Mouse (Mus musculus) embryonic facial prominence, embryonic 14.5 days (tissue): ENCODE results near the gene Trim39. TPM values are rescaled to one million over a fixed set of nuclear protein-coding genes. Genes with fewer than 3 reads are reported as not detected.
A peak's percentile ranks its signal among the peaks of the same experiment; 100 is the strongest.

Experiments used
- ATAC-seq: fragments of 200-750 bp; cut with Nextera tagmentation; 2 replicates; pipeline ENCODE4 v1.8.0; 2017; ENCODE audit warnings: low read depth, moderate number of reproducible peaks, moderate TSS enrichment
- DNase-seq: peaks from one replicate; pipeline ENCODE4 v3.0.0-alpha.2; 2015; ENCODE audit warnings: low spot score
- H3K27ac ChIP-seq: fragments of 300-500 bp; sonication (generic); replicated peaks from 2 replicates; pipeline ENCODE4 v1.5.1; 2014; ENCODE audit warnings: low read depth, mild to moderate bottlenecking, low read length, moderate library complexity
- H3K27me3 ChIP-seq: fragments of 300-500 bp; sonication (generic); replicated peaks from 2 replicates; pipeline ENCODE4 v1.6.1; 2014; ENCODE audit warnings: low read length; ENCODE audit not compliant: control insufficient read depth, insufficient read depth
- H3K36me3 ChIP-seq: fragments of 300-500 bp; sonication (generic); 2 replicates; pipeline ENCODE4 v1.6.1; 2014; ENCODE audit warnings: low read length, mixed read lengths; ENCODE audit not compliant: control insufficient read depth, insufficient read depth
- H3K4me1 ChIP-seq: fragments of 300-500 bp; sonication (generic); 2 replicates; pipeline ENCODE4 v1.6.1; 2014; ENCODE audit warnings: antibody characterized with exemption, low read length; ENCODE audit not compliant: control insufficient read depth, insufficient read depth
- H3K4me2 ChIP-seq: fragments of 300-500 bp; sonication (generic); 2 replicates; pipeline ENCODE4 v1.6.1; 2014; ENCODE audit warnings: low read depth, mild to moderate bottlenecking, low read length, moderate library complexity, mixed read lengths
- H3K4me3 ChIP-seq: fragments of 300-500 bp; sonication (generic); 2 replicates; pipeline ENCODE4 v1.5.1; 2014; ENCODE audit warnings: low read depth, mild to moderate bottlenecking, low read length
- H3K9ac ChIP-seq: fragments of 300-500 bp; sonication (generic); 2 replicates; pipeline ENCODE4 v1.6.1; 2014; ENCODE audit warnings: low read depth, mild to moderate bottlenecking, low read length, moderate library complexity, mixed read lengths
- H3K9me3 ChIP-seq: fragments of 300-500 bp; sonication (generic); 2 replicates; pipeline ENCODE4 v1.6.1; 2016; ENCODE audit warnings: low read length; ENCODE audit not compliant: control insufficient read depth
- WGBS: fragments of 180-500 bp; shearing (Covaris S2); extraction: QIAGEN DNeasy Blood & Tissue Kit; methylation state at CpG from one replicate; pipeline ENCODE4 v1.1.7; 2014; 5-methylcytosine and 5-hydroxymethylcytosine counted together
- polyA plus RNA-seq: library from polyadenylated mRNA; unstranded; fragments of >200 nt; fragmentation: Nextera tagmentation; extraction: Ambion mirVana; gene quantifications from 2 replicates; pipeline ENCODE4 v1.2.1, GENCODE M21; 2014

Gene Trim39
- polyA plus RNA-seq, 1 experiment from 2014 or later = 10.6 TPM

GRCm38 (mm10) chr17:36257241-36257947, 14.7 kb downstream of the Trim39 start:
- peak; percentile 91 for DNase-seq
- Histone ChIP-seq H3K27ac (peak overlapping the region; percentile 80), H3K4me2 (peak overlapping the region; percentile 57), H3K9ac (peak overlapping the region; percentile 83), H3K4me1 (no peaks in the 10 kb centered on the region; the same call in 1 of the 2 replicates), H3K36me3 (peaks cover 40% of the 10 kb centered on the region), H3K4me3 (peak overlapping the region; percentile 84), H3K27me3 (peaks cover 1% of the 10 kb centered on the region; the same call in 1 of the 2 replicates), H3K9me3 (no peaks in the 10 kb centered on the region)
- WGBS = 0% methylated on average over 28 of the region's 37 CpGs
- ATAC-seq = peak; percentile 97

- Histone ChIP-seq H3K36me3 (no peaks in the 10 kb centered on the region), H3K4me3 (no peak overlapping the region), H3K27me3 (peaks cover 23% of the 10 kb centered on the region), H3K9me3 (no peaks in the 10 kb centered on the region), H3K9ac (no peak overlapping the region), H3K4me2 (no peak overlapping the region), H3K27ac (no peak overlapping the region), H3K4me1 (no peaks in the 10 kb centered on the region; the same call in 1 of the 2 replicates)
- ATAC-seq = no peak
- WGBS = 44% methylated on average over 6 of the region's 6 CpGs
- DNase-seq = no peak
These were observed 18.9 kb downstream of the Trim39 start for GRCm38 (mm10) chr17:36253087-36253600.

GRCm38 (mm10) chr17:36252250-36252876, 19.7 kb downstream of the Trim39 start:
- 0 out of 2 replicates have a peak overlapping the region, but pooled peaks have one; percentile 22 for H3K9ac ChIP-seq
- DNase-seq (peak; percentile 27), ATAC-seq (0 out of 2 replicates have a peak, but pooled peaks have one; percentile 24)
- no peaks in the 10 kb centered on the region; the same call in 1 of the 2 replicates for H3K4me1 ChIP-seq
- peak overlapping the region; percentile 37 for H3K4me2 ChIP-seq
- H3K36me3 ChIP-seq = no peaks in the 10 kb centered on the region
- H3K9me3 ChIP-seq = no peaks in the 10 kb centered on the region
- H3K27ac ChIP-seq = no peak overlapping the region
- peaks cover 29% of the 10 kb centered on the region for H3K27me3 ChIP-seq
- peak overlapping the region; percentile 7; the same call in 1 of the 2 replicates for H3K4me3 ChIP-seq
- WGBS = 11% methylated on average over 25 of the region's 25 CpGs

GRCm38 (mm10) chr17:36248886-36249285, 23.2 kb downstream of the Trim39 start:
- Histone ChIP-seq H3K4me2 (no peak overlapping the region), H3K9ac (no peak overlapping the region), H3K27ac (no peak overlapping the region), H3K27me3 (peaks cover 31% of the 10 kb centered on the region), H3K9me3 (no peaks in the 10 kb centered on the region), H3K36me3 (no peaks in the 10 kb centered on the region), H3K4me3 (no peak overlapping the region), H3K4me1 (no peaks in the 10 kb centered on the region)
- ATAC-seq = no peak
- DNase-seq = no peak
- WGBS = 33% methylated on average over 28 of the region's 33 CpGs

GRCm38 (mm10) chr17:36245741-36246140, 26.3 kb downstream of the Trim39 start:
- DNase-seq = no peak
- Histone ChIP-seq H3K27ac (no peak overlapping the region), H3K9ac (no peak overlapping the region), H3K27me3 (peaks cover 25% of the 10 kb centered on the region), H3K9me3 (no peaks in the 10 kb centered on the region), H3K4me3 (no peak overlapping the region), H3K36me3 (no peaks in the 10 kb centered on the region), H3K4me1 (peaks cover 5% of the 10 kb centered on the region; the same call in 1 of the 2 replicates), H3K4me2 (no peak overlapping the region)
- WGBS = 67% methylated on average over 2 of the region's 2 CpGs
- ATAC-seq = no peak

GRCm38 (mm10) chr17:36244031-36244430, 28.0 kb downstream of the Trim39 start:
- WGBS = 26% methylated on average over 5 of the region's 5 CpGs
- H3K4me3 ChIP-seq = no peak overlapping the region

GRCm38 (mm10) chr17:36240637-36241213, 31.3 kb downstream of the Trim39 start:
- Histone ChIP-seq H3K4me3 (no peak overlapping the region), H3K27ac (no peak overlapping the region), H3K4me2 (peak overlapping the region; percentile 31; the same call in 1 of the 2 replicates), H3K36me3 (no peaks in the 10 kb centered on the region), H3K4me1 (peaks cover 12% of the 10 kb centered on the region), H3K9me3 (no peaks in the 10 kb centered on the region), H3K9ac (no peak overlapping the region), H3K27me3 (peaks cover 25% of the 10 kb centered on the region)
- DNase-seq (peak; percentile 57), ATAC-seq (peak; percentile 62; the same call in 1 of the 2 replicates)
- 9% methylated on average over 5 of the region's 5 CpGs for WGBS

More at GRCm38 (mm10) chr17:36244031-36244430, 28.0 kb downstream of the Trim39 start:
- H3K9ac ChIP-seq = no peak overlapping the region
- H3K4me2 ChIP-seq = no peak overlapping the region
- peaks cover 16% of the 10 kb centered on the region; the same call in 1 of the 2 replicates for H3K27me3 ChIP-seq
- DNase-seq (no peak), ATAC-seq (no peak)
- H3K9me3 ChIP-seq = no peaks in the 10 kb centered on the region
- no peaks in the 10 kb centered on the region for H3K36me3 ChIP-seq
- no peak overlapping the region for H3K27ac ChIP-seq
- H3K4me1 ChIP-seq = peaks cover 7% of the 10 kb centered on the region; the same call in 1 of the 2 replicates

GRCm38 (mm10) chr17:36237321-36237921, 34.6 kb downstream of the Trim39 start:
- Histone ChIP-seq H3K9ac (peak overlapping the region; percentile 46), H3K27ac (no peak overlapping the region), H3K36me3 (no peaks in the 10 kb centered on the region), H3K27me3 (peaks cover 38% of the 10 kb centered on the region), H3K9me3 (no peaks in the 10 kb centered on the region), H3K4me2 (peak overlapping the region; percentile 61), H3K4me3 (peak overlapping the region; percentile 34), H3K4me1 (peaks cover 12% of the 10 kb centered on the region)
- peak; percentile 33 for DNase-seq
- peak; percentile 54 for ATAC-seq
- WGBS = 1% methylated on average over 16 of the region's 27 CpGs
